Comparison of ENCODE assay signal across 8 mouse cellular contexts in the genomic region with DNA sequence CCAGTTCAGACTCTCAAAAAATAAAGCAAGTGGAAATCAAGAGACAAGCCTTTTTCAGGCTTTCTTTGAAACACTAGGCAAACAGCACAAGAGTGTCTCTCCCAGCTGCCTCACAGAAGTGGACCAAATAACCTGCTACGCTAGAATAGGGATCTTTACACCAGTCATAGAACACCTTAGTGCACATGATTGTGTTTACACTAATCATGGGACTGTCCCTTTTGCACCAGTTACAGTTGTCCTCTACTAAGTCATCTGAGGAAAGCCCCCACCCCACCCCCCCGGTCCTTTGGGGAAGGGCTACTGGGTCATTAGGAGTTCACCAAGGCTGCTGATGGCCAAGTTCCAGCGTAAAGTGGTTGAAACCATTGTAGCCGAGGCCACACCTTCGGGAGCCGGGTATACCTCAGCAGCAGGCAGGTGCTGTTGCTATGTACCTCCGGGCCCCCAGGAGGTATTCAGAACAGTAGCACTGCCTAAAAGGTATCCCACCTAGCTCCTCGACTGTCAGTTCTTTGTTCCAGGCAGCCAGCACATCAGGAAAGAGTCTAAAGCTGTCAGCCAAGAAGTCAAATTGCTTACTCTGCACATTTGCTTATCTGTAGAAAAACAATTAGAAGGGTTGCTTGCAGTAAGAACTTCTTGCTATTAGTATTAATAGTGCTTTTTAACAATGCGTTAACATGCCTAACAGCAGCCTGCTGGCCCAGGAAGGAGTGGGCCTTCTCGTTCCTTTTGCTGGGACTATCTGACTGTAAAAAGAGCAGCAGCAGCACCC.
"Had no signal": no experiment of that assay in that cellular context is flagged by ENCODE, and none has a peak within 500 bp of the region (broad histone marks: within the 10 kb centered on the region; RNA-seq: fewer than 3 reads in every experiment).

No protein-coding gene starts in this region.

- H3K4me2 ChIP-seq: midbrain, embryonic 15.5 days had no signal

- H3K9ac ChIP-seq: limb, embryonic 13.5 days; liver, embryonic 15.5 days; midbrain, embryonic 15.5 days had no signal

- DNase-seq: kidney, adult 11 months; right cerebral cortex, postnatal 4 days; thymus, postnatal 14 days had no signal

- H3K4me3 ChIP-seq: limb, embryonic 13.5 days; liver, embryonic 15.5 days; midbrain, embryonic 15.5 days; neural tube, embryonic 13.5 days had no signal

- H3K36me3 ChIP-seq: limb, embryonic 13.5 days; liver, embryonic 15.5 days; midbrain, embryonic 15.5 days; neural tube, embryonic 13.5 days had no signal

- H3K27me3 ChIP-seq: midbrain, embryonic 15.5 days; neural tube, embryonic 13.5 days had no signal

- H3K9me3 ChIP-seq: limb, embryonic 13.5 days; liver, embryonic 15.5 days; midbrain, embryonic 15.5 days; neural tube, embryonic 13.5 days had no signal

- H3K27ac ChIP-seq: kidney, postnatal 0 days; limb, embryonic 13.5 days; liver, embryonic 15.5 days; midbrain, embryonic 15.5 days had no signal
